Comparison of ENCODE assay signal across 18 mouse cellular contexts in the genomic region with DNA sequence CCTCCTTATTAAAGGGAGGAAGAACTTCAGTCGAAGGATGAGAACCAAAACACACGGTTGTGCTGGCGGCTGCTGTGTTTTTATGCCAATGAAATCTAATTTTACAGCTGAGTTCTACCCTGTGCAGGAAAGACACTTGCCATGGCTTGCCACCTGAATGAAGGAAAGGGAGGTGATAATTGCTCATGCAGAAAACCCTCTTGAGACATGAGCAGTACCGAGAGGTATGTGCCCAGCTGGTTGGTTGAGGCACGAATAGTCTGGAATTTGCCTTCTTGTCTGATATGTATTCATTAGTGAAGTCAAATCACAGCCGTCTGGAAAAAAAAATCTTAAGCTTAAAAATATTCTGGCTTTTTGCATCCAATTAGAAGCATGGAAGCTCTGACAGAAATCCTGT. TPM values are rescaled to one million over a fixed set of nuclear protein-coding genes. Genes with fewer than 3 reads are reported as not detected.
DNase-seq lines count a peak whose midpoint lies in the region; ATAC-seq and TF ChIP-seq lines count a peak whose summit lies in the region.
"Had no signal": no experiment of that assay in that cellular context is flagged by ENCODE, and none has a peak within 500 bp of the region (broad histone marks: within the 10 kb centered on the region; RNA-seq: fewer than 3 reads in every experiment).

No protein-coding gene starts in this region.

- peaks cover 68% of the 10 kb centered on the region for H3K4me1 ChIP-seq in kidney, embryonic 16.5 days (ENCODE audit: insufficient read depth, low read length)
- H3K4me1 ChIP-seq in testis, adult 2 months (ENCODE audit: control insufficient read depth, insufficient read depth, low read length) = peaks cover 9% of the 10 kb centered on the region

- H3K9ac ChIP-seq in kidney, embryonic 16.5 days (replicated peaks; ENCODE audit: low read length) = no peak overlapping the region
- H3K9ac ChIP-seq: embryonic facial prominence, embryonic 12.5 days; liver, embryonic 12.5 days; midbrain, embryonic 13.5 days had no signal

- WGBS in kidney, embryonic 16.5 days = 44% methylated on average over 6 of the region's 6 CpGs

- no peak overlapping the region for H3K4me2 ChIP-seq in kidney, embryonic 16.5 days (replicated peaks; ENCODE audit: low read depth, low read length)
- H3K4me2 ChIP-seq: embryonic facial prominence, embryonic 12.5 days; liver, embryonic 12.5 days; midbrain, embryonic 13.5 days had no signal

- no peak overlapping the region for H3K4me3 ChIP-seq in gastrocnemius, adult 2 months
- H3K4me3 ChIP-seq in kidney, embryonic 16.5 days (ENCODE audit: low read length) = no peak overlapping the region
- H3K4me3 ChIP-seq in testis, adult 2 months (ENCODE audit: control insufficient read depth, low read depth, low read length) = no peak overlapping the region
- H3K4me3 ChIP-seq: embryonic facial prominence, embryonic 12.5 days; liver, embryonic 12.5 days; midbrain, embryonic 13.5 days had no signal

- H3K27ac ChIP-seq in gastrocnemius, adult 2 months = peak overlapping the region; percentile 63
- peak overlapping the region; percentile 34; the same call in 1 of the 2 replicates for H3K27ac ChIP-seq in kidney, embryonic 16.5 days (ENCODE audit: low read length)
- peak overlapping the region; percentile 17; the same call in 1 of the 2 replicates for H3K27ac ChIP-seq in testis, adult 2 months (ENCODE audit: control insufficient read depth, insufficient read depth, low read depth, low read length)
- H3K27ac ChIP-seq: liver, embryonic 12.5 days; midbrain, embryonic 13.5 days had no signal

- TF ChIP-seq POLR2A in testis, adult 2 months (IDR thresholded peaks at IDR 0.05; ENCODE audit: control insufficient read depth, low read depth, low read length) = no peak

- TF ChIP-seq CTCF in gastrocnemius, adult 2 months (IDR thresholded peaks at IDR 0.05) = no peak
- no peak for TF ChIP-seq CTCF in testis, adult 2 months (IDR thresholded peaks at IDR 0.05; ENCODE audit: control insufficient read depth, insufficient read depth, insufficient replicate concordance, low read depth, low read length)

- H3K36me3 ChIP-seq in kidney, embryonic 16.5 days (ENCODE audit: insufficient read depth, low read length) = no peaks in the 10 kb centered on the region
- H3K36me3 ChIP-seq in testis, adult 2 months (ENCODE audit: control insufficient read depth, insufficient read depth, low read length) = no peaks in the 10 kb centered on the region
- H3K36me3 ChIP-seq: embryonic facial prominence, embryonic 12.5 days; liver, embryonic 12.5 days; midbrain, embryonic 13.5 days had no signal

- no peak for DNase-seq in gastrocnemius, adult 2 months
- DNase-seq in gastrocnemius, postnatal 25 days = no peak
- DNase-seq in kidney, adult 8-10 months = no peak
- DNase-seq in testis, postnatal 10 days (ENCODE audit: low spot score) = no peak
- no peak for DNase-seq in right cerebral cortex, adult 2 months (ENCODE audit: low spot score in 2 of 2)
- DNase-seq in left cerebral cortex, postnatal 36 days (ENCODE audit: low spot score in 2 of 2) = no peak
- DNase-seq: adrenal gland, adult 8-10 months; B cell, adult 2 months; cerebellum, adult 18-20 months; kidney, postnatal 14 days; right cerebral cortex, postnatal 14 days; thymus, adult 18-20 months had no signal

- ATAC-seq in kidney, embryonic 16.5 days (ENCODE audit: low FRiP score, low TSS enrichment) = no peak
- ATAC-seq: inflammation-experienced regulatory T-cells, adult 6 months; midbrain, embryonic 13.5 days had no signal

- no peaks in the 10 kb centered on the region for H3K9me3 ChIP-seq in kidney, embryonic 16.5 days (ENCODE audit: low read length)
- H3K9me3 ChIP-seq: embryonic facial prominence, embryonic 12.5 days; liver, embryonic 12.5 days; midbrain, embryonic 13.5 days had no signal

- intact Hi-C loops in gastrocnemius, adult 2 months (cut with DNase I) = no loop called here
- intact Hi-C loops in left cerebral cortex, postnatal 36 days (cut with DNase I) = no loop called here

- no peaks in the 10 kb centered on the region for H3K27me3 ChIP-seq in kidney, embryonic 16.5 days (ENCODE audit: insufficient read depth, low read length)
- H3K27me3 ChIP-seq in testis, adult 2 months (ENCODE audit: control insufficient read depth, insufficient read depth, low read length) = no peaks in the 10 kb centered on the region
- H3K27me3 ChIP-seq: embryonic facial prominence, embryonic 12.5 days; liver, embryonic 12.5 days; midbrain, embryonic 13.5 days had no signal

RNA-seq across cellular contexts. Expression of a gene that starts 59.4 kb away (rescaled TPM):
- 10 to 100 TPM; 13.8 to 24.9 TPM for total RNA-seq in gastrocnemius, adult 2 months (2021)
- 10 to 100 TPM; 20.6 to 22.0 TPM for total RNA-seq in gastrocnemius, postnatal 25 days (2021)
- 29.8 and 30.4 TPM in 2 replicates for polyA plus RNA-seq in kidney, embryonic 16.5 days (2015; fragmentation: Nextera tagmentation; extraction: Ambion mirVana)
- polyA plus RNA-seq in testis, adult 2 months (2012; rRNA removed) = 3.9 and 5.0 TPM in 2 replicates
- total RNA-seq in left cerebral cortex, postnatal 36 days (2021) = 10 to 100 TPM; 18.8 to 29.2 TPM
